Mouse (Mus musculus): Measurements from ENCODE around the gene Spata31d1d.
"Not testable (repeated sequence)": the region's sequence is repeated elsewhere in the genome, so short reads cannot be mapped to it uniquely, and the experiment has no call there.

- TF ChIP-seq CTCF, EP300 (IDR thresholded peaks at IDR 0.05; ENCODE audit: low read depth): not testable (repeated sequence)
Observed at GRCm38 (mm10) chr13:59700137-59700536, 31.4 kb downstream of the Spata31d1d start.

Data from liver, embryonic 14.5 days (tissue).